Mouse (Mus musculus) megakaryocyte, embryonic 14.5 days (primary cell): ENCODE measurements around the gene Eprs.

Source experiments
- FLI1 ChIP-seq: IDR thresholded peaks from 2 replicates; pipeline ENCODE4 v1.6.1; 2012; ENCODE audit warnings: low read length, inconsistent platforms, mixed read lengths
- GATA1 ChIP-seq: IDR thresholded peaks from 3 replicates; pipeline ENCODE4 v1.6.1; 2012; ENCODE audit warnings: mixed read lengths, low read length, inconsistent platforms, borderline replicate concordance

DNA sequence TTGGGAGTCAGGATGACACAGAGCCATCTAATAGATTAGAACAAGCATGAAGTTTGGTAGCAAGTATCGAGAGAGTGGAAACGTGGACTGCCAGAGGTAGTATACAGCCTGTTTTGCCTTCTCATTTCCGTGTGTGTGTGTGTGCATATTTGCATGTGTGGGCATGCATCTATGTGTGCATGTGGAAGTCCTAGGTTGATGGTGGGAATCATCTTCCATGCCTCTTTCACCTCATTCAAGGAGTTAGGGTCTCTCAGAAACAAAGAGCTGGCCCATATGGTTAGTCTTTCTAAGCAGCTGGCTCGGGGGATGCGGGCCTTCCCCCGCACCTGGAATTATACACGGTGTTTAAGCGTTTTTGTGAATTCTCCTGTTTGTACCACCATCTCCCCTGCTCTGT lies 33.0 kb upstream of the Eprs start:
- TF ChIP-seq GATA1 (no peak), FLI1 (no peak)
